In genomic region chr9:33546126-33546737, GRCm38 (mm10) we compare ENCODE assay signal across 24 mouse cellular contexts.
A peak's percentile ranks its signal among the peaks of the same experiment; 100 is the strongest.
DNase-seq lines count a peak whose midpoint lies in the region; ATAC-seq lines count a peak whose summit lies in the region.
"Had no signal": no experiment of that assay in that cellular context is flagged by ENCODE, and none has a peak within 500 bp of the region (broad histone marks: within the 10 kb centered on the region; RNA-seq: fewer than 3 reads in every experiment).

No protein-coding gene starts in this region.

- H3K4me3 ChIP-seq in kidney, embryonic 16.5 days (ENCODE audit: low read length), result no peak overlapping the region
- no peak overlapping the region for H3K4me3 ChIP-seq in lung, embryonic 16.5 days (ENCODE audit: low read length)
- H3K4me3 ChIP-seq in neural tube, embryonic 15.5 days (replicated peaks), result no peak overlapping the region
- H3K4me3 ChIP-seq: embryonic facial prominence, embryonic 13.5 days; erythroblast, embryonic 14.5 days; forebrain, embryonic 13.5 days; hindbrain, embryonic 10.5 days; left cerebral cortex, adult 2 months; liver, embryonic 15.5 days; midbrain, embryonic 13.5 days had no signal

- H3K4me1 ChIP-seq in kidney, embryonic 16.5 days (ENCODE audit: insufficient read depth, low read length), result no peaks in the 10 kb centered on the region
- no peaks in the 10 kb centered on the region for H3K4me1 ChIP-seq in lung, embryonic 16.5 days (replicated peaks; ENCODE audit: control insufficient read depth, insufficient read depth, low read length)
- H3K4me1 ChIP-seq in neural tube, embryonic 15.5 days, result peaks cover 13% of the 10 kb centered on the region
- H3K4me1 ChIP-seq: embryonic facial prominence, embryonic 13.5 days; hindbrain, embryonic 10.5 days; liver, embryonic 15.5 days; midbrain, embryonic 13.5 days had no signal

- no peaks in the 10 kb centered on the region; the same call in 1 of the 2 replicates for H3K27me3 ChIP-seq in kidney, embryonic 16.5 days (ENCODE audit: insufficient read depth, low read length)
- no peaks in the 10 kb centered on the region for H3K27me3 ChIP-seq in lung, embryonic 16.5 days (ENCODE audit: control insufficient read depth, insufficient read depth, low read depth, low read length)
- no peaks in the 10 kb centered on the region for H3K27me3 ChIP-seq in neural tube, embryonic 15.5 days (replicated peaks)
- H3K27me3 ChIP-seq: embryonic facial prominence, embryonic 13.5 days; forebrain, embryonic 13.5 days; liver, embryonic 15.5 days; midbrain, embryonic 13.5 days had no signal

- ATAC-seq in kidney, embryonic 16.5 days (ENCODE audit: low FRiP score, low TSS enrichment), result peak; percentile 85
- ATAC-seq in lung, embryonic 16.5 days (ENCODE audit: low read depth), result peak; percentile 77; the same call in 1 of the 2 replicates
- no peak for ATAC-seq in neural tube, embryonic 15.5 days (ENCODE audit: low FRiP score)
- ATAC-seq: forebrain, embryonic 13.5 days; hindbrain, embryonic 16.5 days; midbrain, embryonic 13.5 days had no signal

- no peak overlapping the region for H3K27ac ChIP-seq in kidney, embryonic 16.5 days (ENCODE audit: low read length)
- no peak overlapping the region for H3K27ac ChIP-seq in lung, embryonic 16.5 days (ENCODE audit: low read length)
- H3K27ac ChIP-seq in neural tube, embryonic 15.5 days (replicated peaks), result peak overlapping the region; percentile 41
- H3K27ac ChIP-seq: embryonic facial prominence, embryonic 13.5 days; forebrain, embryonic 13.5 days; hindbrain, embryonic 10.5 days; left cerebral cortex, adult 2 months; liver, embryonic 15.5 days; midbrain, embryonic 13.5 days had no signal

- H3K9me3 ChIP-seq in kidney, embryonic 16.5 days (ENCODE audit: low read length), result no peaks in the 10 kb centered on the region
- H3K9me3 ChIP-seq in lung, embryonic 16.5 days (ENCODE audit: control insufficient read depth, low read length), result no peaks in the 10 kb centered on the region
- no peaks in the 10 kb centered on the region for H3K9me3 ChIP-seq in neural tube, embryonic 15.5 days (replicated peaks)
- H3K9me3 ChIP-seq: embryonic facial prominence, embryonic 13.5 days; forebrain, embryonic 13.5 days; hindbrain, embryonic 10.5 days; liver, embryonic 15.5 days; midbrain, embryonic 13.5 days had no signal

- H3K36me3 ChIP-seq in kidney, embryonic 16.5 days (ENCODE audit: insufficient read depth, low read length), result no peaks in the 10 kb centered on the region
- H3K36me3 ChIP-seq in lung, embryonic 16.5 days (ENCODE audit: control insufficient read depth, insufficient read depth, low read length), result no peaks in the 10 kb centered on the region
- no peaks in the 10 kb centered on the region for H3K36me3 ChIP-seq in neural tube, embryonic 15.5 days
- H3K36me3 ChIP-seq: embryonic facial prominence, embryonic 13.5 days; hindbrain, embryonic 10.5 days; liver, embryonic 15.5 days; midbrain, embryonic 13.5 days had no signal

- DNase-seq in kidney, adult 18-20 months, result no peak
- DNase-seq in lung, adult 18-20 months, result no peak
- DNase-seq in hindlimb bud, embryonic 11.5 days (ENCODE audit: extremely low spot score, low read depth, low spot score), result peak; percentile 39
- DNase-seq in heart, postnatal 4 days, result no peak
- DNase-seq: adrenal gland, adult 2 months; cerebellum, adult 11 months; cerebellum, adult 9-11 months; liver; lung, postnatal 14 days; right cerebral cortex, postnatal 4 days; thymus, adult 18-20 months; thymus, postnatal 36 days had no signal

- H3K9ac ChIP-seq in kidney, embryonic 16.5 days (replicated peaks; ENCODE audit: low read length), result no peak overlapping the region
- H3K9ac ChIP-seq in lung, embryonic 16.5 days (ENCODE audit: low read length), result no peak overlapping the region
- no peak overlapping the region for H3K9ac ChIP-seq in neural tube, embryonic 15.5 days (replicated peaks)
- H3K9ac ChIP-seq: embryonic facial prominence, embryonic 13.5 days; forebrain, embryonic 13.5 days; liver, embryonic 15.5 days; midbrain, embryonic 13.5 days had no signal

- WGBS in kidney, embryonic 16.5 days, result 31% methylated on average over 4 of the region's 4 CpGs
- 31% methylated on average over 4 of the region's 4 CpGs for WGBS in lung, embryonic 16.5 days
- whole genome bisulfite sequencing in neural tube, embryonic 15.5 days, result 25% methylated on average over 4 of the region's 4 CpGs

- no peak overlapping the region for H3K4me2 ChIP-seq in kidney, embryonic 16.5 days (replicated peaks; ENCODE audit: low read depth, low read length)
- no peak overlapping the region for H3K4me2 ChIP-seq in lung, embryonic 16.5 days (ENCODE audit: low read depth, low read length)
- no peak overlapping the region for H3K4me2 ChIP-seq in neural tube, embryonic 15.5 days
- H3K4me2 ChIP-seq: embryonic facial prominence, embryonic 13.5 days; forebrain, embryonic 13.5 days; heart, embryonic 11.5 days; liver, embryonic 15.5 days; midbrain, embryonic 13.5 days had no signal
